Mouse (Mus musculus) MN1 (cell line): ENCODE results near the gene 1700113H08Rik.

Source experiments
- DNase-seq: peaks from one replicate; pipeline ENCODE4 v3.0.0-alpha.2; 2016; ENCODE audit warnings: low spot score

1700113H08Rik gene

GRCm38 (mm10) chr10:87209466-87209865 lies 151.6 kb downstream of the 1700113H08Rik start:
- DNase-seq, result no peak

- DNase-seq, result no peak
Measured at GRCm38 (mm10) chr10:87211046-87211445, 153.2 kb downstream of the 1700113H08Rik start.

- DNase-seq, result no peak
Measured at GRCm38 (mm10) chr10:87212854-87213253, 155.0 kb downstream of the 1700113H08Rik start.

- no peak for DNase-seq
Measured at GRCm38 (mm10) chr10:87230071-87230910, 172.4 kb downstream of the 1700113H08Rik start.

- no peak for DNase-seq
Measured at GRCm38 (mm10) chr10:87239332-87240008, 181.6 kb downstream of the 1700113H08Rik start.

- DNase-seq, result no peak
Measured at GRCm38 (mm10) chr10:87271724-87272123, 213.9 kb downstream of the 1700113H08Rik start.

GRCm38 (mm10) chr10:87272133-87272622 lies 214.3 kb downstream of the 1700113H08Rik start:
- DNase-seq, result no peak

- no peak for DNase-seq
Measured at GRCm38 (mm10) chr10:87275075-87275474, 217.2 kb downstream of the 1700113H08Rik start.
